8 mouse cellular contexts compared by ENCODE assay signal in the genomic region with DNA sequence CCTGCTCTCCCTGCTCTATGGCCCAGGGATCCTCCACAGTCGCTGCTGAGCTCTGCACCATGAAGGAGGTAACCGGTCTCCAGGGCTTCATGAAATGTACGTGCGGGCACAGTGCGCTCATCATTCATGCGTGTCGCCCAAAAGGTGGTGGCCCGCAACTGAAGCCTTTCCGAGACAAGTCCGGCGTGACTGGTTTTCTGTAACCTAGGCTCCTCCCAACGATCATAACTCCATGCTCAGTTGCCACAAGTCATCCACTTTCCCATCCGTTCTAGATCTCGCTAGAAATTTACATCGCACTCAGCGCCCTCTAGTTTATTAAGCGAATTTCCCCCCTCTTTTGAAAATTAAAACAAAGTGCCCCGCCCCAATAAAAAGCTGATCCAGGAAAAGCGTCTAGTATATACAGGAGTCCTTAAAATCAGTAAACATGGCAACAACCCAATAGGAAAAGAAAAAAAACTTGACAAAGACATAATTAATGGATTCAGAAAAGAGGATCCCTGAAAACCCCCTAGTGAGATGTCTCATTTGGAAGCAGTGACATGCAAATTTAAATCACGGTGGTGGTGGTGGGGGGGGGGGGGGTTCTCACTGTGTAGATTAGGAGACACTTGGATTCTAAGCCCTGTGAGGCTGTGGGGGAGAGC. TPM values are rescaled to one million over a fixed set of nuclear protein-coding genes. Genes with fewer than 3 reads are reported as not detected.
DNase-seq lines count a peak whose midpoint lies in the region; ATAC-seq and TF ChIP-seq lines count a peak whose summit lies in the region.

No protein-coding gene starts in this region.

- no peak overlapping the region for H3K27ac ChIP-seq in embryonic facial prominence, embryonic 13.5 days
- no peak overlapping the region for H3K27ac ChIP-seq in intestine, postnatal 0 days (ENCODE audit: low read depth, low read length)
- no peak overlapping the region for H3K27ac ChIP-seq in neural tube, embryonic 12.5 days

- H3K4me1 ChIP-seq in embryonic facial prominence, embryonic 13.5 days = peaks cover 24% of the 10 kb centered on the region
- H3K4me1 ChIP-seq in intestine, postnatal 0 days (replicated peaks; ENCODE audit: control insufficient read depth, insufficient read depth, low read length) = 0 out of 2 replicates have a peak, but pooled peaks cover 6% of the 10 kb centered on the region
- peaks cover 18% of the 10 kb centered on the region for H3K4me1 ChIP-seq in neural tube, embryonic 12.5 days

- TF ChIP-seq CTCF in intestine, postnatal 0 days (IDR thresholded peaks at IDR 0.05; ENCODE audit: low read depth) = no peak

- H3K4me2 ChIP-seq in embryonic facial prominence, embryonic 13.5 days = peak overlapping the region; percentile 60
- peak overlapping the region; percentile 32 for H3K4me2 ChIP-seq in intestine, postnatal 0 days (replicated peaks; ENCODE audit: low read depth)
- peak overlapping the region; percentile 52 for H3K4me2 ChIP-seq in neural tube, embryonic 12.5 days (replicated peaks)

- peaks cover 32% of the 10 kb centered on the region for H3K27me3 ChIP-seq in embryonic facial prominence, embryonic 13.5 days
- H3K27me3 ChIP-seq in intestine, postnatal 0 days (replicated peaks; ENCODE audit: control insufficient read depth, insufficient read depth, low read length) = no peaks in the 10 kb centered on the region
- no peaks in the 10 kb centered on the region; the same call in 1 of the 2 replicates for H3K27me3 ChIP-seq in neural tube, embryonic 12.5 days (replicated peaks)

- H3K9ac ChIP-seq in embryonic facial prominence, embryonic 13.5 days = peak overlapping the region; percentile 49; the same call in 1 of the 2 replicates
- H3K9ac ChIP-seq in intestine, postnatal 0 days (ENCODE audit: low read depth, low read length) = no peak overlapping the region
- H3K9ac ChIP-seq in neural tube, embryonic 12.5 days = no peak overlapping the region

- no peak for ATAC-seq in embryonic facial prominence, embryonic 13.5 days (ENCODE audit: insufficient number of reproducible peaks, insufficient read depth, low FRiP score, low TSS enrichment, low read depth)
- no peak for ATAC-seq in intestine, postnatal 0 days
- ATAC-seq in neural tube, embryonic 12.5 days (ENCODE audit: low FRiP score, low read depth) = 0 out of 2 replicates have a peak, but pooled peaks have one; percentile 46

- 9% methylated on average over 20 of the region's 20 CpGs for WGBS in embryonic facial prominence, embryonic 13.5 days
- WGBS in intestine, postnatal 0 days = 27% methylated on average over 20 of the region's 20 CpGs
- WGBS in neural tube, embryonic 12.5 days = 6% methylated on average over 20 of the region's 20 CpGs

- DNase-seq in kidney, postnatal 14 days = peak; percentile 30
- no peak for DNase-seq in kidney, adult 18-20 months
- no peak for DNase-seq in right cerebral cortex, postnatal 36 days (ENCODE audit: low spot score in 2 of 2)
- DNase-seq in adrenal gland, postnatal 4 days (ENCODE audit: low spot score in 2 of 2) = no peak
- no peak for DNase-seq in spleen, adult 12 weeks (ENCODE audit: low spot score)

- no peaks in the 10 kb centered on the region for H3K9me3 ChIP-seq in embryonic facial prominence, embryonic 13.5 days
- no peaks in the 10 kb centered on the region for H3K9me3 ChIP-seq in intestine, postnatal 0 days (ENCODE audit: control insufficient read depth)
- no peaks in the 10 kb centered on the region for H3K9me3 ChIP-seq in neural tube, embryonic 12.5 days

- peak overlapping the region; percentile 27 for H3K4me3 ChIP-seq in embryonic facial prominence, embryonic 13.5 days
- no peak overlapping the region for H3K4me3 ChIP-seq in intestine, postnatal 0 days (ENCODE audit: low read depth, low read length)
- no peak overlapping the region for H3K4me3 ChIP-seq in neural tube, embryonic 12.5 days

- H3K36me3 ChIP-seq in embryonic facial prominence, embryonic 13.5 days = no peaks in the 10 kb centered on the region
- no peaks in the 10 kb centered on the region for H3K36me3 ChIP-seq in intestine, postnatal 0 days (ENCODE audit: control insufficient read depth, insufficient read depth)
- H3K36me3 ChIP-seq in neural tube, embryonic 12.5 days = no peaks in the 10 kb centered on the region

RNA-seq across cellular contexts. Expression of gene Trim2, which starts 28.2 kb away (rescaled TPM):
- polyA plus RNA-seq in embryonic facial prominence, embryonic 13.5 days (2015; fragmentation: Nextera tagmentation; extraction: Ambion mirVana) = 25.5 and 27.9 TPM in 2 replicates
- polyA plus RNA-seq in intestine, postnatal 0 days (2015; fragmentation: Nextera tagmentation; extraction: Ambion mirVana) = 21.2 and 22.5 TPM in 2 replicates
- polyA plus RNA-seq in neural tube, embryonic 12.5 days (2016; fragmentation: Nextera tagmentation; extraction: Ambion mirVana) = 132 and 151 TPM in 2 replicates
- 10 to 100 TPM; 59.5 to 71.3 TPM for total RNA-seq in adrenal gland, postnatal 4 days (2021)
